Mouse (Mus musculus) heart, embryonic 11.5 days (tissue): Measurements from ENCODE around the gene Pde3a. TPM values are rescaled to one million over a fixed set of nuclear protein-coding genes. Genes with fewer than 3 reads are reported as not detected.

Experiments used
- ATAC-seq: fragments of 200-750 bp; cut with Nextera tagmentation; replicated peaks from 2 replicates; pipeline ENCODE4 v1.8.0; 2017; ENCODE audit warnings: moderate library complexity; ENCODE audit not compliant: insufficient number of reproducible peaks, low FRiP score, low TSS enrichment
- H3K27ac ChIP-seq: fragments of 300-500 bp; sonication (generic); 2 replicates; pipeline ENCODE4 v1.5.1; 2014; ENCODE audit warnings: mild to moderate bottlenecking, low read depth, low read length
- H3K27me3 ChIP-seq: fragments of 300-500 bp; sonication (generic); 2 replicates; pipeline ENCODE4 v1.6.1; 2014; ENCODE audit warnings: mild to moderate bottlenecking, low read length, mixed read lengths; ENCODE audit not compliant: control insufficient read depth, insufficient read depth
- H3K36me3 ChIP-seq: fragments of 300-500 bp; sonication (generic); 2 replicates; pipeline ENCODE4 v1.6.1; 2014; ENCODE audit warnings: mild to moderate bottlenecking, low read length, moderate library complexity, mixed read lengths; ENCODE audit not compliant: control insufficient read depth, insufficient read depth
- H3K4me1 ChIP-seq: fragments of 300-500 bp; sonication (generic); 2 replicates; pipeline ENCODE4 v1.6.1; 2014; ENCODE audit warnings: low read length; ENCODE audit not compliant: control insufficient read depth, insufficient read depth
- H3K4me2 ChIP-seq: fragments of 300-500 bp; sonication (generic); 2 replicates; pipeline ENCODE4 v1.6.1; 2014; ENCODE audit warnings: mild to moderate bottlenecking, moderate library complexity
- H3K4me3 ChIP-seq: fragments of 300-500 bp; sonication (generic); 2 replicates; pipeline ENCODE4 v1.5.1; 2014; ENCODE audit warnings: low read depth, low read length
- H3K9ac ChIP-seq: fragments of 300-500 bp; sonication (generic); 2 replicates; pipeline ENCODE4 v1.6.1; 2014; ENCODE audit warnings: mild to moderate bottlenecking, low read depth, low read length, moderate library complexity
- H3K9me3 ChIP-seq: fragments of 300-500 bp; sonication (generic); replicated peaks from 2 replicates; pipeline ENCODE4 v1.6.1; 2016; ENCODE audit warnings: low read length; ENCODE audit not compliant: control insufficient read depth
- WGBS: fragments of 180-500 bp; shearing (Covaris S2); extraction: QIAGEN DNeasy Blood & Tissue Kit; methylation state at CpG from one replicate; pipeline ENCODE4 v1.1.7; 2014; ENCODE audit not compliant: insufficient replicate concordance; 5-methylcytosine and 5-hydroxymethylcytosine counted together
- polyA plus RNA-seq: library from polyadenylated mRNA; unstranded; fragments of >200 nt; fragmentation: Nextera tagmentation; extraction: Ambion mirVana; gene quantifications from 2 replicates; pipeline ENCODE4 v1.2.1, GENCODE M21; 2014

Gene Pde3a
- polyA plus RNA-seq, 1 experiment from 2014 or later, result 10.7 TPM

- H3K27ac ChIP-seq, result no peak overlapping the region
- H3K36me3 ChIP-seq, result no peaks in the 10 kb centered on the region
- peaks cover 12% of the 10 kb centered on the region for H3K4me1 ChIP-seq
- H3K4me2 ChIP-seq, result no peak overlapping the region
- no peak for ATAC-seq
- no peak overlapping the region for H3K9ac ChIP-seq
- no peak overlapping the region for H3K4me3 ChIP-seq
- 57% methylated on average over 2 of the region's 2 CpGs for WGBS
- H3K9me3 ChIP-seq, result no peaks in the 10 kb centered on the region
- no peaks in the 10 kb centered on the region for H3K27me3 ChIP-seq
Observed at GRCm38 (mm10) chr6:141341385-141341784, 92.3 kb downstream of the Pde3a start.

- no peaks in the 10 kb centered on the region for H3K27me3 ChIP-seq
- H3K9me3 ChIP-seq, result no peaks in the 10 kb centered on the region
- no peak overlapping the region for H3K4me2 ChIP-seq
- H3K27ac ChIP-seq, result no peak overlapping the region
- no peak for ATAC-seq
- no peaks in the 10 kb centered on the region for H3K4me1 ChIP-seq
- no peak overlapping the region for H3K4me3 ChIP-seq
- H3K9ac ChIP-seq, result no peak overlapping the region
- WGBS, result 31% methylated on average over 4 of the region's 4 CpGs
- no peaks in the 10 kb centered on the region for H3K36me3 ChIP-seq
Observed at GRCm38 (mm10) chr6:141347870-141348269, 98.8 kb downstream of the Pde3a start.

GRCm38 (mm10) chr6:141348542-141348941 lies 99.5 kb downstream of the Pde3a start:
- no peaks in the 10 kb centered on the region for H3K27me3 ChIP-seq
- WGBS, result 84% methylated on average over 9 of the region's 9 CpGs
- H3K27ac ChIP-seq, result no peak overlapping the region
- no peak overlapping the region for H3K9ac ChIP-seq
- no peaks in the 10 kb centered on the region for H3K4me1 ChIP-seq
- no peaks in the 10 kb centered on the region for H3K36me3 ChIP-seq
- no peaks in the 10 kb centered on the region for H3K9me3 ChIP-seq
- no peak for ATAC-seq
- H3K4me2 ChIP-seq, result no peak overlapping the region
- no peak overlapping the region for H3K4me3 ChIP-seq

- Histone ChIP-seq H3K4me1 (no peaks in the 10 kb centered on the region), H3K27ac (no peak overlapping the region), H3K36me3 (no peaks in the 10 kb centered on the region), H3K4me2 (no peak overlapping the region), H3K9me3 (no peaks in the 10 kb centered on the region), H3K4me3 (no peak overlapping the region), H3K27me3 (no peaks in the 10 kb centered on the region), H3K9ac (no peak overlapping the region)
- no peak for ATAC-seq
- WGBS, result 90% methylated on average over 5 of the region's 5 CpGs
Observed at GRCm38 (mm10) chr6:141350261-141350660, 101.2 kb downstream of the Pde3a start.

GRCm38 (mm10) chr6:141352277-141352676 lies 103.2 kb downstream of the Pde3a start:
- H3K9me3 ChIP-seq, result no peaks in the 10 kb centered on the region
- H3K4me3 ChIP-seq, result no peak overlapping the region
- no peak for ATAC-seq
- no peaks in the 10 kb centered on the region for H3K4me1 ChIP-seq
- H3K27ac ChIP-seq, result no peak overlapping the region
- WGBS, result 58% methylated on average over 6 of the region's 6 CpGs
- no peaks in the 10 kb centered on the region for H3K36me3 ChIP-seq
- no peak overlapping the region for H3K4me2 ChIP-seq
- H3K9ac ChIP-seq, result no peak overlapping the region
- H3K27me3 ChIP-seq, result no peaks in the 10 kb centered on the region

- Histone ChIP-seq H3K4me2 (no peak overlapping the region), H3K27ac (no peak overlapping the region), H3K9ac (no peak overlapping the region), H3K36me3 (no peaks in the 10 kb centered on the region), H3K9me3 (no peaks in the 10 kb centered on the region), H3K27me3 (no peaks in the 10 kb centered on the region), H3K4me1 (no peaks in the 10 kb centered on the region), H3K4me3 (no peak overlapping the region)
- 87% methylated on average over 3 of the region's 3 CpGs for WGBS
- no peak for ATAC-seq
Observed at GRCm38 (mm10) chr6:141363664-141364063, 114.6 kb downstream of the Pde3a start.

GRCm38 (mm10) chr6:141367037-141367436 lies 118.0 kb downstream of the Pde3a start:
- H3K4me2 ChIP-seq, result no peak overlapping the region
- no peaks in the 10 kb centered on the region for H3K4me1 ChIP-seq
- H3K9me3 ChIP-seq, result no peaks in the 10 kb centered on the region
- H3K4me3 ChIP-seq, result no peak overlapping the region
- no peaks in the 10 kb centered on the region for H3K36me3 ChIP-seq
- ATAC-seq, result no peak
- 81% methylated on average over 5 of the region's 5 CpGs for WGBS
- H3K27ac ChIP-seq, result no peak overlapping the region
- no peak overlapping the region for H3K9ac ChIP-seq
- no peaks in the 10 kb centered on the region for H3K27me3 ChIP-seq

- ATAC-seq, result no peak
- H3K27me3 ChIP-seq, result no peaks in the 10 kb centered on the region
- WGBS, result 49% methylated on average over 2 of the region's 2 CpGs
- H3K9me3 ChIP-seq, result no peaks in the 10 kb centered on the region
- no peaks in the 10 kb centered on the region for H3K36me3 ChIP-seq
- no peak overlapping the region for H3K4me3 ChIP-seq
- no peak overlapping the region for H3K9ac ChIP-seq
- H3K4me2 ChIP-seq, result no peak overlapping the region
- H3K4me1 ChIP-seq, result no peaks in the 10 kb centered on the region
- no peak overlapping the region for H3K27ac ChIP-seq
Observed at GRCm38 (mm10) chr6:141372697-141373096, 123.6 kb downstream of the Pde3a start.

GRCm38 (mm10) chr6:141374469-141375057 lies 125.5 kb downstream of the Pde3a start:
- no peak for ATAC-seq
- H3K27ac ChIP-seq, result no peak overlapping the region
- H3K27me3 ChIP-seq, result no peaks in the 10 kb centered on the region
- H3K4me2 ChIP-seq, result no peak overlapping the region
- 79% methylated on average over 2 of the region's 2 CpGs for WGBS
- H3K36me3 ChIP-seq, result no peaks in the 10 kb centered on the region
- H3K9me3 ChIP-seq, result no peaks in the 10 kb centered on the region
- no peak overlapping the region for H3K9ac ChIP-seq
- no peaks in the 10 kb centered on the region for H3K4me1 ChIP-seq
- no peak overlapping the region for H3K4me3 ChIP-seq
